Mouse (Mus musculus) testis, adult 2 months (tissue): ENCODE measurements around the gene Tmem91. TPM values are rescaled to one million over a fixed set of nuclear protein-coding genes. Genes with fewer than 3 reads are reported as not detected.

ENCODE experiments used
- H3K27ac ChIP-seq: fragments of 200-500 bp; 2 replicates; pipeline ENCODE4 v1.5.1; 2012; ENCODE audit warnings: low read depth, low read length; ENCODE audit not compliant: control insufficient read depth, insufficient read depth
- H3K27me3 ChIP-seq: fragments of 200-500 bp; 2 replicates; pipeline ENCODE4 v1.6.1; 2012; ENCODE audit warnings: mild to moderate bottlenecking, low read length, moderate library complexity; ENCODE audit not compliant: control insufficient read depth, insufficient read depth
- H3K36me3 ChIP-seq: fragments of 200-500 bp; 2 replicates; pipeline ENCODE4 v1.6.1; 2012; ENCODE audit warnings: mild to moderate bottlenecking, low read length; ENCODE audit not compliant: control insufficient read depth, insufficient read depth
- H3K4me1 ChIP-seq: fragments of 200-500 bp; 2 replicates; pipeline ENCODE4 v1.6.1; 2012; ENCODE audit warnings: low read length; ENCODE audit not compliant: control insufficient read depth, insufficient read depth
- H3K4me3 ChIP-seq: fragments of 200-500 bp; 2 replicates; pipeline ENCODE4 v1.5.1; 2012; ENCODE audit warnings: low read depth, mild to moderate bottlenecking, low read length, moderate library complexity, mixed read lengths; ENCODE audit not compliant: control insufficient read depth
- CTCF ChIP-seq: fragments of 200-500 bp; IDR thresholded peaks from 2 replicates; pipeline ENCODE4 v1.5.1; 2012; ENCODE audit warnings: low read depth, mild to moderate bottlenecking, inconsistent platforms, low read length, moderate library complexity; ENCODE audit not compliant: control insufficient read depth, insufficient read depth, insufficient replicate concordance
- POLR2A ChIP-seq: fragments of 200-500 bp; IDR thresholded peaks from 2 replicates; pipeline ENCODE4 v1.6.1; 2012; ENCODE audit warnings: low read depth, mild to moderate bottlenecking, inconsistent platforms, low read length, moderate library complexity; ENCODE audit not compliant: control insufficient read depth
- polyA plus RNA-seq: library from polyadenylated mRNA; depleted of rRNA; stranded (reverse); fragments of >200 nt; gene quantifications from 2 replicates; pipeline ENCODE4 v1.2.3, GENCODE M21; 2012; rRNA removed

The Tmem91 gene
- polyA plus RNA-seq, 1 experiment: 17.4 TPM

DNA sequence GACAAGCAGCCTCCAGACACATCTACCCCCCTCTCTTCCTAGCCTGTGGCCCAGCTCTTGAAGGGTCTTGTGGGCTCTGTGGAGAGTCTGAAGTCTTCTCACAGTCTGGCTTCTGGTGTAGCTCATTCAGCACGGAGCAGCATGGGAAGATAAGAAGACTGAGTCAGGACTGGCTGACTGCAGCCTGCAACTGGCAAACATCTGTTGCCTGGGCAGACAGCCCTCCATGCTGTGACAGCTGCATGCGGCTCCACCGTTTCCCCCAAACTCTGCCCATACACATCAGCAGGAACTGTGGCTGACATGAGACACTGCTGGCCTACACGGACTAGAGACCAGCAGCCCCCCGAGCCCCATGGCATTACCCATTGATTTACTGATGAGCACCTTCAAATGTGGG is 50.1 kb downstream of the Tmem91 start:
- H3K27ac ChIP-seq: no peak overlapping the region
- H3K4me1 ChIP-seq: peaks cover 20% of the 10 kb centered on the region
- no peaks in the 10 kb centered on the region for H3K27me3 ChIP-seq
- no peak overlapping the region for H3K4me3 ChIP-seq
- H3K36me3 ChIP-seq: peaks cover 2% of the 10 kb centered on the region
- no peak for TF ChIP-seq POLR2A
- TF ChIP-seq CTCF: no peak

DNA sequence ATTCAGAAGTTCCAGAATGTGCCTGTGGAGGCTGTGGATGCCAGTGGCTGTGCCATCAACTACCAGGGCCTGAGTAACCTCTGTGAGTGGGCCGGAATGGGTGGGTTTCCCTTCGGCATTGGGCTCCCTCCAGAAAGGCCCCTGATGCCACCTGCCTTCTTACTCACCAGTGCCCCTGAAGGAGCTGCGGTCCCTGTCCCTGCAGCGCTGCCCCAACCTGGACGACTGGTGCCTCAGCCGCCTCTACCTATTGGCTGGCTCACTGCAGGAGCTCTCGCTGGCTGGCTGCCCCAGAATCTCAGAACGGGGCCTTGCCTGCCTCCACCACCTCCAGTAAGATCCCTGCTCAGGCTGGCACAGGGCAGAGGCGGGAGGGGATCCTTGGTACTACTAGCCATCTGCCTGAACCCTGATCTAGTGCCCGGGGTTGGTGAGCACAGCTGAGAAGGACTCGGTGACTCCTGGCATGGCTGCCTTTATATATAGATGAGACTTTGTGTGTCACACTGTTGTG is 51.1 kb downstream of the Tmem91 start:
- TF ChIP-seq CTCF: no peak
- TF ChIP-seq POLR2A: no peak
- peaks cover 20% of the 10 kb centered on the region for H3K4me1 ChIP-seq
- H3K27me3 ChIP-seq: no peaks in the 10 kb centered on the region
- H3K4me3 ChIP-seq: no peak overlapping the region
- H3K27ac ChIP-seq: no peak overlapping the region
- peaks cover 2% of the 10 kb centered on the region for H3K36me3 ChIP-seq

DNA sequence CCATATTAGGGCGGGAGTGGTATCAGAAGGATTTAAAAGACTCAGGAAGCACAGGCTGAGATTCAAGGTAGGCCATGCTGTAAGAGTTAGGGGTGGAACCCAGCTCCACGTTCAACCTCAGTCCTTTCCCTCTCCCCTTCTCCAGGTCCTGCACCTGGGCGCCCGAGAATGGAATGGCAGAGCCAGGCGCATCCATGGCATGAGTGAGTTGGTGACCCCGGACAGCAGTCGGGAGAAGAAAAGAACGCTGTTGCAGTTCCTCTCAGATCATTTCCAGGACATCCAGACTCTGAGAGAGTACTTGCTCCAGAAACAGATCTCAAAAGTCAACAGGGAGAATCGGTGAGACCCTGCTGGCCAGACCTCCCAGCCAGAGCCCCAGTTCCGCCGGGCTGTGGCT is 54.2 kb downstream of the Tmem91 start:
- H3K4me3 ChIP-seq: no peak overlapping the region; the same call in 1 of the 2 replicates
- TF ChIP-seq CTCF: no peak
- no peak for TF ChIP-seq POLR2A
- H3K27me3 ChIP-seq: no peaks in the 10 kb centered on the region
- H3K36me3 ChIP-seq: peaks cover 2% of the 10 kb centered on the region
- peaks cover 10% of the 10 kb centered on the region for H3K4me1 ChIP-seq
- no peak overlapping the region for H3K27ac ChIP-seq

GRCm38 (mm10) chr7:25620101-25620500 is 54.9 kb downstream of the Tmem91 start:
- TF ChIP-seq POLR2A (no peak), CTCF (no peak)
- Histone ChIP-seq H3K27ac (no peak overlapping the region), H3K4me1 (peaks cover 10% of the 10 kb centered on the region), H3K27me3 (no peaks in the 10 kb centered on the region), H3K4me3 (peak overlapping the region; percentile 97), H3K36me3 (peaks cover 2% of the 10 kb centered on the region)

DNA sequence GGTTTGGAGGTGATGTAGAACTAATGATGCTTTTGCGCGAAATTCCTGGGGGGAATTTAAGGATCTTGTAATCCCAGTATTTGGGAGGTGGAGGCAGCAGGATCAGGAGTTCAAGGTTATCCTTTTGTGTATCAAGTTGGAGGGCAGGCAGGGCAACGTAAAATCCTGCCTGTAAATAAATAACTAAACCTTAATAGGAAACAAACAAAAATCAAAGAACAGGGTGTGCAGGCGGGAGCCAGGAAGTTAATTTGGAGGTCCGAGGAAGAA is 55.3 kb downstream of the Tmem91 start:
- Histone ChIP-seq H3K4me3 (peak overlapping the region; percentile 97), H3K27ac (peak overlapping the region; percentile 87), H3K36me3 (peaks cover 1% of the 10 kb centered on the region; the same call in 1 of the 2 replicates), H3K27me3 (no peaks in the 10 kb centered on the region), H3K4me1 (peaks cover 12% of the 10 kb centered on the region)
- TF ChIP-seq CTCF (no peak), POLR2A (no peak)

Other genes starting within 250 kb of the Tmem91 start
- gene Ceacam1, start 197.6 kb downstream of the Tmem91 start, polyA plus RNA-seq: 0.63 and 0.75 TPM in 2 replicates
- 32.3 and 35.1 TPM in 2 replicates for gene Ceacam2, start 135.3 kb downstream of the Tmem91 start, polyA plus RNA-seq
- not detected in 2 replicates for gene Erich4, start 59.3 kb downstream of the Tmem91 start, polyA plus RNA-seq
- 53.6 and 57.8 TPM in 2 replicates for gene Dmac2, start 55.8 kb downstream of the Tmem91 start, polyA plus RNA-seq
- gene B3gnt8, start 48.5 kb downstream of the Tmem91 start, polyA plus RNA-seq: 3.1 and 3.9 TPM in 2 replicates
- 69.0 and 76.6 TPM in 2 replicates for gene Bckdha, start 16.2 kb downstream of the Tmem91 start, polyA plus RNA-seq
- gene Exosc5, start 16.0 kb downstream of the Tmem91 start, polyA plus RNA-seq: 466 and 545 TPM in 2 replicates
- 18.6 and 19.4 TPM in 2 replicates for gene B9d2, start 5.6 kb upstream of the Tmem91 start, polyA plus RNA-seq
- 6.8 and 6.9 TPM in 2 replicates for gene Tgfb1, start 11.8 kb upstream of the Tmem91 start, polyA plus RNA-seq
- 73.5 and 74.3 TPM in 2 replicates for gene Ccdc97, start 43.9 kb upstream of the Tmem91 start, polyA plus RNA-seq
- 79.0 and 82.5 TPM in 2 replicates for gene Hnrnpul1, start 79.6 kb upstream of the Tmem91 start, polyA plus RNA-seq
- 20.8 and 23.7 TPM in 2 replicates for gene Axl, start 113.5 kb upstream of the Tmem91 start, polyA plus RNA-seq
- 1.7 and 1.9 TPM in 2 replicates for gene Cyp2s1, start 141.7 kb upstream of the Tmem91 start, polyA plus RNA-seq
- gene Cyp2b10, start 222.5 kb upstream of the Tmem91 start, polyA plus RNA-seq: 0.08 TPM in 1 of 2 replicates, not detected in the other